Mouse (Mus musculus): ENCODE results near the gene Prr7. TPM values are rescaled to one million over a fixed set of nuclear protein-coding genes. Genes with fewer than 3 reads are reported as not detected.

The Prr7 gene
- polyA plus RNA-seq, 1 experiment from 2014 or later = 0.13 TPM

DNA sequence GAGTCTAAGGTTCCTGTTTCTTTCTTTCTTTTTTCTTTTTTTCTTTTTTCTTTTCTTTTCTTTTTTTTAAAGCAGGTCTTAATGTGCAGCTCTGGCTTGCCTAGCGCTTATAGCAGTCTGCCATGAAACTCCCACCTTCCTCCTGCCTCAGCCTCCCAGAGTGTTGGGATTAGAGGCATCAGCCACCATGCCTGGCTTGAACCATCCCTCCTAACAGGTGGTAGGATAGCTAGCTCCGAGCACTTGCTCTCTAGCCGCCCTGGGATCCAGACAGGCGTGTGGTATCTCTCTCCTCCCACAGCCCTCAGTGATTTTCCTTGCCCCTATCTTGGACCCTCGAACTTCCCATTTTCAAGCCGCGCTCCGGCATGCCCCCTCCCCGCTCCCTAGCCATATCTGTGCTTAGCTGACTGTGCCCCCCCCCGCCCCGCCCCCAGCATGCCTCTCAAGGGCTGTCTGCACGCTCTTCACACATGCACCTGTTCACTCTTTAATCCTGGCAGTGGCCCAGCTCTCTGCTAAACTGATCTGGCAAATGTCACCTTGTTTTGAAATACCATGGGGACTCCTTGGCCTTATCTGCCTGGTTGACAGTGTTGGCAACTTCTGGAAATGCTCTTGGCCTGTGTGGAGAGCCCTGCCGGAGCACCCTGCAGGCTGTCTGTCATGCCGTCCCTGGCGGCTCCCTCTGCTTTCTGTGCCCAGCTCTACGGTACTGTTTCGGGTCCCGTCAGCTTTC, 31.0 kb downstream of the Prr7 start:
- no peak overlapping the region for H3K27ac ChIP-seq (replicated peaks)
- no peaks in the 10 kb centered on the region for H3K4me1 ChIP-seq (replicated peaks; ENCODE audit: control insufficient read depth, insufficient read depth)
- H3K9me3 ChIP-seq (ENCODE audit: control insufficient read depth, low read length) = no peaks in the 10 kb centered on the region
- H3K36me3 ChIP-seq (ENCODE audit: control insufficient read depth, insufficient read depth, low read length) = peaks cover 12% of the 10 kb centered on the region
- peak; percentile 69 for DNase-seq (ENCODE audit: low spot score)
- TF ChIP-seq EP300 (optimal IDR thresholded peaks at IDR 0.05) (no peak), CTCF (IDR thresholded peaks at IDR 0.05; ENCODE audit: low read depth) (no peak)
- H3K4me2 ChIP-seq (replicated peaks; ENCODE audit: low read depth) = no peak overlapping the region
- H3K27me3 ChIP-seq (ENCODE audit: control insufficient read depth, insufficient read depth, low read length) = peaks cover 2% of the 10 kb centered on the region; the same call in 1 of the 2 replicates
- peak; percentile 61 for ATAC-seq (ENCODE audit: low FRiP score, low TSS enrichment)
- H3K9ac ChIP-seq (ENCODE audit: low read length) = no peak overlapping the region
- 24% methylated on average over 17 of the region's 18 CpGs for WGBS
- H3K4me3 ChIP-seq (ENCODE audit: low read depth, low read length) = no peak overlapping the region

DNA sequence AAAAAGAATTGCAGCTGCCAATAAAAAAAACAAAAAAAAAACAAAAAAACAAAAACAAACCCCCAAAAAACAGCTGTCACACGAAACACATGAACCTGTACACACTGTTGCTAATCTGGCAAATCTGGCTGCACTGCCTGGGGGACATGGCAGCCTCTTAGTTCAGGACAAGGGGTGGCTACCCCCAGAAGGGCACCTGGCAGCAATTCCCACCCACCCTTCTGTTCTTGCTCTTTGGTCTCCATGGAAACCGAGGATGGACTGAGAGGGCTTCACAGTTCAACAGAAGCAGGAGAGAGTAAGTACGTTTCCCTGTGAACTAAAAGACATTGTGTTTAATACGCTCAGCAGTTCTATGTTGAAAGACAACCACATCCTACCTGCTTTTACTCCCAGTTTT, 31.6 kb downstream of the Prr7 start:
- DNase-seq (ENCODE audit: low spot score) = no peak

DNA sequence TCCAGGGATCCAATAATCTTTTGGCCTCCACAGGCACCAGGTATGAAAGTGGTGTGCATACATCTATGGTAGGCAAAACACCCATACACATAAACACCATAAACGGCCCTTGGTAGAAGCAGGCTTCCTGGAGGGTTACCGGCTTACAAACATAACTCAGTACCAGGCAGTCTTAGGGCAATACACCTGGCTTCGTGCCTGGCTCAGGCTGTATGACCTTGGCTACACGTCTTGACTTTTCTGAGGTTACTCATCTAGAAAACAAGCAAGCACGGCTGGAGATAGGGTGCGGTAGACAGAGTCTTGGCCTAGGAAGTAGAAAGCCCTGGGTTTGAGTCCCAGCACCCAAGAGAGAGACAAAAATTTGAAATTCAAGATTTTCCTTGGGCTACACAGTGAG, 32.6 kb downstream of the Prr7 start:
- Histone ChIP-seq H3K27me3 (ENCODE audit: control insufficient read depth, insufficient read depth, low read length) (peaks cover 2% of the 10 kb centered on the region; the same call in 1 of the 2 replicates), H3K4me3 (ENCODE audit: low read depth, low read length) (no peak overlapping the region), H3K4me2 (replicated peaks; ENCODE audit: low read depth) (no peak overlapping the region), H3K27ac (replicated peaks) (0 out of 2 replicates have a peak overlapping the region, but pooled peaks have one; percentile 40), H3K9ac (ENCODE audit: low read length) (no peak overlapping the region), H3K36me3 (ENCODE audit: control insufficient read depth, insufficient read depth, low read length) (peaks cover 17% of the 10 kb centered on the region), H3K4me1 (replicated peaks; ENCODE audit: control insufficient read depth, insufficient read depth) (no peaks in the 10 kb centered on the region), H3K9me3 (ENCODE audit: control insufficient read depth, low read length) (no peaks in the 10 kb centered on the region)
- ATAC-seq (ENCODE audit: low FRiP score, low TSS enrichment) (no peak), DNase-seq (ENCODE audit: low spot score) (no peak)
- TF ChIP-seq CTCF (IDR thresholded peaks at IDR 0.05; ENCODE audit: low read depth) (no peak), EP300 (optimal IDR thresholded peaks at IDR 0.05) (no peak)
- WGBS = 54% methylated on average over 6 of the region's 6 CpGs

More for the DNA sequence above, 31.6 kb downstream of the Prr7 start:
- Histone ChIP-seq H3K27me3 (ENCODE audit: control insufficient read depth, insufficient read depth, low read length) (peaks cover 2% of the 10 kb centered on the region; the same call in 1 of the 2 replicates), H3K4me1 (replicated peaks; ENCODE audit: control insufficient read depth, insufficient read depth) (no peaks in the 10 kb centered on the region), H3K9me3 (ENCODE audit: control insufficient read depth, low read length) (no peaks in the 10 kb centered on the region), H3K27ac (replicated peaks) (peak overlapping the region; percentile 41; the same call in 1 of the 2 replicates), H3K9ac (ENCODE audit: low read length) (no peak overlapping the region), H3K4me3 (ENCODE audit: low read depth, low read length) (no peak overlapping the region), H3K36me3 (ENCODE audit: control insufficient read depth, insufficient read depth, low read length) (peaks cover 17% of the 10 kb centered on the region), H3K4me2 (replicated peaks; ENCODE audit: low read depth) (no peak overlapping the region)
- WGBS = 47% methylated on average over 4 of the region's 4 CpGs
- no peak for ATAC-seq (ENCODE audit: low FRiP score, low TSS enrichment)
- TF ChIP-seq EP300 (optimal IDR thresholded peaks at IDR 0.05) (no peak), CTCF (IDR thresholded peaks at IDR 0.05; ENCODE audit: low read depth) (no peak)

DNA sequence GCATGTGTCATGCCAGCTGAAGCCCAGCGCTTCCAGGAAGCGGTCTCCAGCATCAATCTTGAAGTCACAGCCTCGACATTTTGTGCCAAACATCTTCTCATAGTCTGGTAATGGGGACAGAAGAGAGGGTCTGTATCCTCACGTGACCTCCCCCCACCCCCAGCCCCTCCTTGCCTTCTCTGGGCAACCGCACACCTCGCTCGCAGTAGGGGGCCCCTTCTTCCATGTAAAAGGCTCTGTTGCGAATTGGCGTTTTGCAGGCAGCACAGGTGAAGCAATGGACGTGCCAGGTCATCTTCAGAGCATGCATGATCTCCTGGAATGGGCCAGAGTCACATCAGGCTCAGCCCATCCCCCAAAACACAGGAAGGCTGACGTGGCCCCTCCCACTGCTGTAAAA, 34.8 kb downstream of the Prr7 start:
- DNase-seq (ENCODE audit: low spot score) (no peak), ATAC-seq (ENCODE audit: low FRiP score, low TSS enrichment) (no peak)
- Histone ChIP-seq H3K9ac (ENCODE audit: low read length) (no peak overlapping the region), H3K4me3 (ENCODE audit: low read depth, low read length) (no peak overlapping the region), H3K4me1 (replicated peaks; ENCODE audit: control insufficient read depth, insufficient read depth) (no peaks in the 10 kb centered on the region), H3K27ac (replicated peaks) (no peak overlapping the region), H3K36me3 (ENCODE audit: control insufficient read depth, insufficient read depth, low read length) (peaks cover 22% of the 10 kb centered on the region), H3K4me2 (replicated peaks; ENCODE audit: low read depth) (no peak overlapping the region), H3K9me3 (ENCODE audit: control insufficient read depth, low read length) (no peaks in the 10 kb centered on the region), H3K27me3 (ENCODE audit: control insufficient read depth, insufficient read depth, low read length) (no peaks in the 10 kb centered on the region)
- TF ChIP-seq EP300 (optimal IDR thresholded peaks at IDR 0.05) (no peak), CTCF (IDR thresholded peaks at IDR 0.05; ENCODE audit: low read depth) (no peak)
- 60% methylated on average over 11 of the region's 11 CpGs for WGBS

DNA sequence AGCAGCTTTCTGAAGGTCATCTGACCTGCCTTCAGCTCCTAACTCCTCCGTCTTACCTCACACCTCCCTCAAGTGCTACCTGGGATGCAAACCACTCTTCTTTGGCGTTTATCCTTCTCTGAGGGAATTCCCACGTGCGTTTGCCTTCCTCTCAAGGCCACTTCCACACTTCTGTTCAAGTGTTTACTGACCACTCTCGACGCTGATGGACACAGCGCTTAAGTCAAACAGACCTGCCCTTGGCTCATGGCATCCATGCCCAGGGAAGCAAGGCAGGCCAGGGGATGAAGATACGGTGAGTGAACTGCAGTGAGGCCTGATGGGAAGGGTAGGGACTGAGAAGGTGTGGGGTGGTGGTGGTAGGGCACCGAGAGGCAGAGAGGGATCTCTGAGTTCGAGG, 36.5 kb downstream of the Prr7 start:
- Histone ChIP-seq H3K4me2 (replicated peaks; ENCODE audit: low read depth) (no peak overlapping the region), H3K27ac (replicated peaks) (no peak overlapping the region), H3K4me1 (replicated peaks; ENCODE audit: control insufficient read depth, insufficient read depth) (no peaks in the 10 kb centered on the region), H3K9ac (ENCODE audit: low read length) (no peak overlapping the region), H3K4me3 (ENCODE audit: low read depth, low read length) (no peak overlapping the region), H3K27me3 (ENCODE audit: control insufficient read depth, insufficient read depth, low read length) (no peaks in the 10 kb centered on the region), H3K36me3 (ENCODE audit: control insufficient read depth, insufficient read depth, low read length) (peaks cover 33% of the 10 kb centered on the region), H3K9me3 (ENCODE audit: control insufficient read depth, low read length) (no peaks in the 10 kb centered on the region)
- 70% methylated on average over 10 of the region's 10 CpGs for WGBS
- DNase-seq (ENCODE audit: low spot score) = no peak
- no peak for ATAC-seq (ENCODE audit: low FRiP score, low TSS enrichment)
- TF ChIP-seq CTCF (IDR thresholded peaks at IDR 0.05; ENCODE audit: low read depth) (no peak), EP300 (optimal IDR thresholded peaks at IDR 0.05) (no peak)

DNA sequence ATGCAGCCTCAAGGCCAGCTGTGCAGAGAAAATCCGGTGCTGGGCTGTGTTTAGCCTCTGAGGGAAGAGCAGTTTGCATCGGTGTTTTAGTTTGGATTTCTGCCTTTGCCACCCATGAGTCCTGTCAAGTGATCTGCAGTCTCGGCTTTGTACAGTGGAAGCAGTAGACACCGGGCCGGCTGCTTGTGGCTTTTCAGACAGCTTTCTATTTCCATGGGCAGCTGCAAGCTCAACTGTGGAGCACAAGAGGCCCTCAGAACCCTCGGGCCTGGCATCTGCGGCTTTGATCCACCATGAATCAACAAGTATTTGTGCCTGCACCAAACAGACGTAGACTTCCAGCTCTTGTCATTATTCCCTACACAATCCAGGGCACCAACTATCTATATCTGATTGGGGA, 38.3 kb downstream of the Prr7 start:
- Histone ChIP-seq H3K27me3 (ENCODE audit: control insufficient read depth, insufficient read depth, low read length) (no peaks in the 10 kb centered on the region), H3K36me3 (ENCODE audit: control insufficient read depth, insufficient read depth, low read length) (peaks cover 49% of the 10 kb centered on the region), H3K9me3 (ENCODE audit: control insufficient read depth, low read length) (no peaks in the 10 kb centered on the region), H3K4me3 (ENCODE audit: low read depth, low read length) (no peak overlapping the region), H3K27ac (replicated peaks) (no peak overlapping the region), H3K4me1 (replicated peaks; ENCODE audit: control insufficient read depth, insufficient read depth) (no peaks in the 10 kb centered on the region), H3K9ac (ENCODE audit: low read length) (no peak overlapping the region), H3K4me2 (replicated peaks; ENCODE audit: low read depth) (no peak overlapping the region)
- ATAC-seq (ENCODE audit: low FRiP score, low TSS enrichment) (no peak), DNase-seq (ENCODE audit: low spot score) (no peak)
- WGBS = 81% methylated on average over 8 of the region's 8 CpGs
- TF ChIP-seq CTCF (IDR thresholded peaks at IDR 0.05; ENCODE audit: low read depth) (no peak), EP300 (optimal IDR thresholded peaks at IDR 0.05) (no peak)

Measured in stomach, postnatal 0 days (tissue).